Mouse (Mus musculus): Measurements from ENCODE around the gene BC034090. TPM values are rescaled to one million over a fixed set of nuclear protein-coding genes. Genes with fewer than 3 reads are reported as not detected.
A peak's percentile ranks its signal among the peaks of the same experiment; 100 is the strongest.

Gene BC034090
- polyA plus RNA-seq, 1 experiment from 2014 or later, result 3.2 TPM

- no peak overlapping the region for H3K27ac ChIP-seq (ENCODE audit: low read depth, low read length)
Measured at GRCm38 (mm10) chr1:155207859-155208258, 36.4 kb downstream of the BC034090 start.

GRCm38 (mm10) chr1:155205822-155206660 lies 38.2 kb downstream of the BC034090 start:
- Histone ChIP-seq H3K4me2 (ENCODE audit: low read depth, low read length, severe bottlenecking) (no peak overlapping the region), H3K36me3 (ENCODE audit: control insufficient read depth, insufficient read depth, low read length) (peaks cover 3% of the 10 kb centered on the region; the same call in 1 of the 2 replicates), H3K27ac (ENCODE audit: low read depth, low read length) (no peak overlapping the region), H3K9me3 (ENCODE audit: control insufficient read depth, low read length) (no peaks in the 10 kb centered on the region), H3K4me3 (ENCODE audit: low read depth, low read length) (no peak overlapping the region), H3K9ac (ENCODE audit: low read length) (no peak overlapping the region), H3K4me1 (replicated peaks; ENCODE audit: control insufficient read depth, insufficient read depth, low read length) (peaks cover 9% of the 10 kb centered on the region; the same call in 1 of the 2 replicates), H3K27me3 (ENCODE audit: control insufficient read depth, insufficient read depth, low read length) (no peaks in the 10 kb centered on the region)
- WGBS, result 78% methylated on average over 19 of the region's 19 CpGs
- ATAC-seq (replicated peaks; ENCODE audit: low FRiP score) (no peak), DNase-seq (ENCODE audit: low spot score) (peak; percentile 45)

More at GRCm38 (mm10) chr1:155207859-155208258, 36.4 kb downstream of the BC034090 start:
- ATAC-seq (replicated peaks; ENCODE audit: low FRiP score) (no peak), DNase-seq (ENCODE audit: low spot score) (peak; percentile 27)
- no peaks in the 10 kb centered on the region for H3K9me3 ChIP-seq (ENCODE audit: control insufficient read depth, low read length)
- peaks cover 17% of the 10 kb centered on the region for H3K4me1 ChIP-seq (replicated peaks; ENCODE audit: control insufficient read depth, insufficient read depth, low read length)
- H3K4me2 ChIP-seq (ENCODE audit: low read depth, low read length, severe bottlenecking), result no peak overlapping the region
- H3K9ac ChIP-seq (ENCODE audit: low read length), result no peak overlapping the region
- WGBS, result 86% methylated on average over 3 of the region's 3 CpGs
- no peaks in the 10 kb centered on the region for H3K27me3 ChIP-seq (ENCODE audit: control insufficient read depth, insufficient read depth, low read length)
- no peaks in the 10 kb centered on the region for H3K36me3 ChIP-seq (ENCODE audit: control insufficient read depth, insufficient read depth, low read length)
- H3K4me3 ChIP-seq (ENCODE audit: low read depth, low read length), result no peak overlapping the region

- H3K27ac ChIP-seq (ENCODE audit: low read depth, low read length), result no peak overlapping the region
Measured at GRCm38 (mm10) chr1:155205311-155205710, 38.9 kb downstream of the BC034090 start.

GRCm38 (mm10) chr1:155204560-155205162 lies 39.6 kb downstream of the BC034090 start:
- WGBS, result 84% methylated on average over 8 of the region's 8 CpGs
- ATAC-seq (replicated peaks; ENCODE audit: low FRiP score) (no peak), DNase-seq (ENCODE audit: low spot score) (no peak)
- H3K9me3 ChIP-seq (ENCODE audit: control insufficient read depth, low read length), result no peaks in the 10 kb centered on the region
- H3K4me1 ChIP-seq (replicated peaks; ENCODE audit: control insufficient read depth, insufficient read depth, low read length), result peaks cover 9% of the 10 kb centered on the region; the same call in 1 of the 2 replicates
- H3K4me2 ChIP-seq (ENCODE audit: low read depth, low read length, severe bottlenecking), result no peak overlapping the region
- peak overlapping the region; percentile 46; the same call in 1 of the 2 replicates for H3K27ac ChIP-seq (ENCODE audit: low read depth, low read length)
- H3K9ac ChIP-seq (ENCODE audit: low read length), result no peak overlapping the region; the same call in none of the 2 replicates
- no peak overlapping the region for H3K4me3 ChIP-seq (ENCODE audit: low read depth, low read length)
- no peaks in the 10 kb centered on the region for H3K27me3 ChIP-seq (ENCODE audit: control insufficient read depth, insufficient read depth, low read length)
- H3K36me3 ChIP-seq (ENCODE audit: control insufficient read depth, insufficient read depth, low read length), result peaks cover 3% of the 10 kb centered on the region; the same call in 1 of the 2 replicates

More at GRCm38 (mm10) chr1:155205311-155205710, 38.9 kb downstream of the BC034090 start:
- no peak for ATAC-seq (replicated peaks; ENCODE audit: low FRiP score)
- WGBS, result 68% methylated on average over 7 of the region's 7 CpGs
- no peaks in the 10 kb centered on the region for H3K9me3 ChIP-seq (ENCODE audit: control insufficient read depth, low read length)
- no peak overlapping the region for H3K9ac ChIP-seq (ENCODE audit: low read length)
- DNase-seq (ENCODE audit: low spot score), result no peak
- H3K4me2 ChIP-seq (ENCODE audit: low read depth, low read length, severe bottlenecking), result no peak overlapping the region
- peaks cover 9% of the 10 kb centered on the region; the same call in 1 of the 2 replicates for H3K4me1 ChIP-seq (replicated peaks; ENCODE audit: control insufficient read depth, insufficient read depth, low read length)
- no peaks in the 10 kb centered on the region for H3K27me3 ChIP-seq (ENCODE audit: control insufficient read depth, insufficient read depth, low read length)
- no peak overlapping the region for H3K4me3 ChIP-seq (ENCODE audit: low read depth, low read length)
- H3K36me3 ChIP-seq (ENCODE audit: control insufficient read depth, insufficient read depth, low read length), result peaks cover 3% of the 10 kb centered on the region; the same call in 1 of the 2 replicates

- H3K27ac ChIP-seq (ENCODE audit: low read depth, low read length), result peak overlapping the region; percentile 46
- no peak overlapping the region for H3K4me3 ChIP-seq (ENCODE audit: low read depth, low read length)
- no peaks in the 10 kb centered on the region for H3K9me3 ChIP-seq (ENCODE audit: control insufficient read depth, low read length)
- ATAC-seq (replicated peaks; ENCODE audit: low FRiP score) (peak; percentile 56; the same call in 1 of the 2 replicates), DNase-seq (ENCODE audit: low spot score) (no peak)
- H3K27me3 ChIP-seq (ENCODE audit: control insufficient read depth, insufficient read depth, low read length), result no peaks in the 10 kb centered on the region
- peaks cover 9% of the 10 kb centered on the region; the same call in 1 of the 2 replicates for H3K4me1 ChIP-seq (replicated peaks; ENCODE audit: control insufficient read depth, insufficient read depth, low read length)
- H3K4me2 ChIP-seq (ENCODE audit: low read depth, low read length, severe bottlenecking), result no peak overlapping the region
- WGBS, result 74% methylated on average over 12 of the region's 12 CpGs
- peaks cover 3% of the 10 kb centered on the region; the same call in 1 of the 2 replicates for H3K36me3 ChIP-seq (ENCODE audit: control insufficient read depth, insufficient read depth, low read length)
- H3K9ac ChIP-seq (ENCODE audit: low read length), result no peak overlapping the region; the same call in none of the 2 replicates
Measured at GRCm38 (mm10) chr1:155203954-155204353, 40.3 kb downstream of the BC034090 start.

GRCm38 (mm10) chr1:155203101-155203500 lies 41.1 kb downstream of the BC034090 start:
- Histone ChIP-seq H3K9ac (ENCODE audit: low read length) (no peak overlapping the region), H3K4me3 (ENCODE audit: low read depth, low read length) (no peak overlapping the region), H3K9me3 (ENCODE audit: control insufficient read depth, low read length) (no peaks in the 10 kb centered on the region), H3K27ac (ENCODE audit: low read depth, low read length) (peak overlapping the region; percentile 41; the same call in 1 of the 2 replicates), H3K27me3 (ENCODE audit: control insufficient read depth, insufficient read depth, low read length) (no peaks in the 10 kb centered on the region), H3K4me1 (replicated peaks; ENCODE audit: control insufficient read depth, insufficient read depth, low read length) (peaks cover 9% of the 10 kb centered on the region; the same call in 1 of the 2 replicates), H3K36me3 (ENCODE audit: control insufficient read depth, insufficient read depth, low read length) (peaks cover 3% of the 10 kb centered on the region; the same call in 1 of the 2 replicates), H3K4me2 (ENCODE audit: low read depth, low read length, severe bottlenecking) (no peak overlapping the region)
- DNase-seq (ENCODE audit: low spot score), result no peak
- WGBS, result 88% methylated on average over 7 of the region's 7 CpGs
- ATAC-seq (replicated peaks; ENCODE audit: low FRiP score), result no peak

- H3K36me3 ChIP-seq (ENCODE audit: control insufficient read depth, insufficient read depth, low read length), result peaks cover 3% of the 10 kb centered on the region; the same call in 1 of the 2 replicates
- 88% methylated on average over 5 of the region's 5 CpGs for WGBS
- ATAC-seq (replicated peaks; ENCODE audit: low FRiP score) (no peak), DNase-seq (ENCODE audit: low spot score) (no peak)
- H3K9ac ChIP-seq (ENCODE audit: low read length), result no peak overlapping the region
- no peak overlapping the region for H3K27ac ChIP-seq (ENCODE audit: low read depth, low read length)
- H3K4me3 ChIP-seq (ENCODE audit: low read depth, low read length), result no peak overlapping the region
- H3K27me3 ChIP-seq (ENCODE audit: control insufficient read depth, insufficient read depth, low read length), result no peaks in the 10 kb centered on the region
- H3K4me1 ChIP-seq (replicated peaks; ENCODE audit: control insufficient read depth, insufficient read depth, low read length), result peaks cover 9% of the 10 kb centered on the region; the same call in 1 of the 2 replicates
- no peaks in the 10 kb centered on the region for H3K9me3 ChIP-seq (ENCODE audit: control insufficient read depth, low read length)
- H3K4me2 ChIP-seq (ENCODE audit: low read depth, low read length, severe bottlenecking), result no peak overlapping the region
Measured at GRCm38 (mm10) chr1:155202472-155202871, 41.8 kb downstream of the BC034090 start.

GRCm38 (mm10) chr1:155201914-155202313 lies 42.3 kb downstream of the BC034090 start:
- H3K4me3 ChIP-seq (ENCODE audit: low read depth, low read length), result no peak overlapping the region
- H3K36me3 ChIP-seq (ENCODE audit: control insufficient read depth, insufficient read depth, low read length), result peaks cover 3% of the 10 kb centered on the region; the same call in 1 of the 2 replicates
- no peaks in the 10 kb centered on the region for H3K9me3 ChIP-seq (ENCODE audit: control insufficient read depth, low read length)
- no peak overlapping the region for H3K27ac ChIP-seq (ENCODE audit: low read depth, low read length)
- no peak for ATAC-seq (replicated peaks; ENCODE audit: low FRiP score)
- H3K9ac ChIP-seq (ENCODE audit: low read length), result no peak overlapping the region
- 93% methylated on average over 17 of the region's 17 CpGs for whole genome bisulfite sequencing
- no peaks in the 10 kb centered on the region for H3K27me3 ChIP-seq (ENCODE audit: control insufficient read depth, insufficient read depth, low read length)
- no peak for DNase-seq (ENCODE audit: low spot score)
- H3K4me2 ChIP-seq (ENCODE audit: low read depth, low read length, severe bottlenecking), result no peak overlapping the region
- peaks cover 9% of the 10 kb centered on the region; the same call in 1 of the 2 replicates for H3K4me1 ChIP-seq (replicated peaks; ENCODE audit: control insufficient read depth, insufficient read depth, low read length)
